Mouse (Mus musculus): ENCODE data around the gene Gnb1l. TPM values are rescaled to one million over a fixed set of nuclear protein-coding genes. Genes with fewer than 3 reads are reported as not detected.

The Gnb1l gene
- total RNA-seq, 1 experiment: 10.9 TPM

DNA sequence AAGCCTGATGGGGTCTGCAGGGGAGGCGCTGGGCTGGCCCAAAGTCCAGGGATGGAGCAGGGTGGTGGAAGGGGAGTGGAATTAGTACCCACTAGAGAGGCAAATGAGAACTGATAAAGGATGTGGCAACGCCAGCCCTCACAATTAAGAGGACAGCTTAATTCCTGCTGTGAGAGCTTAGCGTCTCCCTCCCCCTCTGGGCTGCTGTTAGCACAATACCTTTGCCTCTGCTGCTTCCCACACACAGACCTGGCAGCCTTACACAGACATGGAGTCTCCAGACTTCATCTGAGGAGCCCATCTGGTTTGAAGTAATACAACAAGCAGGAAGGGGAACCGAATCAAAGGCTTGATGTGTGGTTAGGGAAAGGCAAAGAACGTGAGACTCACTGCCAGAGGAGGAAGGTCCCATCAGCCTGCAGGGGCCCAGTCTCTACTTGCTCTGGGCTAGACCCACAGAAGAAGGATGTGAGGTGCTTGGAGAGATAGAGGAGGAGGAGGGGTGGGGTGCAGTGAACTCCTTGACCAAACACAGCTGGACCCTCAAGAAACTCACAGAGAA is 79.2 kb downstream of the Gnb1l start:
- in situ Hi-C loops (cut with MboI; ENCODE audit: low sequenced_read_pairs in 2 of 2, unreplicated experiment in 2 of 2): no loop called here
- DNase-seq (ENCODE audit: low read depth, low spot score): no peak
- Histone ChIP-seq H3K36me3 (ENCODE audit: control insufficient read depth, insufficient read depth, low read length, poor library complexity, severe bottlenecking) (no peaks in the 10 kb centered on the region), H3K9me3 (ENCODE audit: control insufficient read depth, insufficient read depth, low read depth, low read length) (no peaks in the 10 kb centered on the region), H3K9ac (ENCODE audit: insufficient read depth, low read depth, low read length, poor library complexity, severe bottlenecking) (no peak overlapping the region), H3K4me1 (ENCODE audit: control insufficient read depth in 2 of 2, insufficient read depth in 2 of 2, low read length in 2 of 2, poor library complexity in 1 of 2) (no peaks in the 10 kb centered on the region), H3K27ac (ENCODE audit: insufficient read depth, low read depth, low read length, poor library complexity, severe bottlenecking) (no peak overlapping the region), H3K4me3 (ENCODE audit: insufficient read depth in 1 of 2, low read depth in 1 of 2, low read length in 2 of 2, poor library complexity in 1 of 2, severe bottlenecking in 1 of 2) (no peak overlapping the region)
- TF ChIP-seq MAFK (IDR thresholded peaks at IDR 0.05; ENCODE audit: insufficient read depth, low read depth, low read length) (no peak), HCFC1 (IDR thresholded peaks at IDR 0.05; ENCODE audit: borderline replicate concordance, insufficient read depth, low read length) (no peak), ZNF384 (IDR thresholded peaks at IDR 0.05; ENCODE audit: low read depth, low read length) (no peak), CHD2 (IDR thresholded peaks at IDR 0.05; ENCODE audit: low read depth, low read length) (no peak), ZC3H11A (IDR thresholded peaks at IDR 0.05; ENCODE audit: borderline replicate concordance, low read depth, low read length) (no peak)

- DNase-seq (ENCODE audit: low read depth, low spot score): no peak
- in situ Hi-C loops (cut with MboI; ENCODE audit: low sequenced_read_pairs in 2 of 2, unreplicated experiment in 2 of 2): loop anchor here (5.0 to 10.0 kb wide), 2 partner anchors 42 to 776 kb away; partner anchors contain the start of gene Gp1bb (in 1 of the 2)
- no peak overlapping the region for H3K9ac ChIP-seq (ENCODE audit: insufficient read depth, low read depth, low read length, poor library complexity, severe bottlenecking)
- no peak overlapping the region for H3K4me3 ChIP-seq (ENCODE audit: insufficient read depth in 1 of 2, low read depth in 1 of 2, low read length in 2 of 2, poor library complexity in 1 of 2, severe bottlenecking in 1 of 2)
- H3K9me3 ChIP-seq (ENCODE audit: control insufficient read depth, insufficient read depth, low read depth, low read length): no peaks in the 10 kb centered on the region
- no peaks in the 10 kb centered on the region for H3K36me3 ChIP-seq (ENCODE audit: control insufficient read depth, insufficient read depth, low read length, poor library complexity, severe bottlenecking)
- H3K27ac ChIP-seq (ENCODE audit: insufficient read depth, low read depth, low read length, poor library complexity, severe bottlenecking): no peak overlapping the region
- H3K4me1 ChIP-seq (ENCODE audit: control insufficient read depth in 2 of 2, insufficient read depth in 2 of 2, low read length in 2 of 2, poor library complexity in 1 of 2): no peaks in the 10 kb centered on the region
- TF ChIP-seq ZNF384 (IDR thresholded peaks at IDR 0.05; ENCODE audit: low read depth, low read length) (no peak), CHD2 (IDR thresholded peaks at IDR 0.05; ENCODE audit: low read depth, low read length) (no peak), MAFK (IDR thresholded peaks at IDR 0.05; ENCODE audit: insufficient read depth, low read depth, low read length) (no peak), ZC3H11A (IDR thresholded peaks at IDR 0.05; ENCODE audit: borderline replicate concordance, low read depth, low read length) (no peak), HCFC1 (IDR thresholded peaks at IDR 0.05; ENCODE audit: borderline replicate concordance, insufficient read depth, low read length) (no peak)
These were observed 81.9 kb downstream of the Gnb1l start for GRCm38 (mm10) chr16:18580389-18580788.

DNA sequence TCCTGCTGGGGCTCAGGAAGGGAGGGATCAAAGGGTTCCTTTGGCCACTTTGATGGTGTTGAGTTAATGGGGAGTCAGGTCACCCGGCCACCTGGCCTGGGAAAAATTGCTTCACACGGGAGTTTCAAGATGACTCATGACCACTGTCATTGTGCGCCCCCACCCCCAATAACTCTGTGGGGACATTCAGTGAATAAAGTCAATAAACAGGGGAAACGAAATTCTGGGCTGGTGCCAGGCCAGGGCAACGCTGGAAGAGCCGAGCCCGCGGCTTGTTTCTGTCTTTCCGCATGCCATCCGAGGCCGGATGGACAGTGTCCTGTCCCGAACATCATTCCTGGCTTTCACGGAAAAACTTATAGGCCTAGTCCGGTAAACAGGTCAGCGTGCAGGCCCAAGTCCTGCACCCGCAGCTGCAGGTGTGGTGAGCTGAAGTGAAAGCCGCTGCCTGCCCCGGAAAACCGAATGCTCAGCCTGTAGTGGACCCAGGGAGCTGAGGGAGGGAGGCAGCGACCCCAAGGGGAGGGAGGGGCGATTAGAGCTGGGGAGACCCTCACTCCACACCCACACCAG is 82.6 kb downstream of the Gnb1l start:
- no peaks in the 10 kb centered on the region for H3K9me3 ChIP-seq (ENCODE audit: control insufficient read depth, insufficient read depth, low read depth, low read length)
- no peaks in the 10 kb centered on the region for H3K4me1 ChIP-seq (ENCODE audit: control insufficient read depth in 2 of 2, insufficient read depth in 2 of 2, low read length in 2 of 2, poor library complexity in 1 of 2)
- no peak overlapping the region for H3K4me3 ChIP-seq (ENCODE audit: insufficient read depth in 1 of 2, low read depth in 1 of 2, low read length in 2 of 2, poor library complexity in 1 of 2, severe bottlenecking in 1 of 2)
- H3K36me3 ChIP-seq (ENCODE audit: control insufficient read depth, insufficient read depth, low read length, poor library complexity, severe bottlenecking): no peaks in the 10 kb centered on the region
- in situ Hi-C loops (cut with MboI; ENCODE audit: low sequenced_read_pairs in 2 of 2, unreplicated experiment in 2 of 2): loop anchor here (5.0 to 10.0 kb wide), 2 partner anchors 41 to 776 kb away; partner anchors contain the start of gene Gp1bb (in 1 of the 2)
- no peak overlapping the region for H3K27ac ChIP-seq (ENCODE audit: insufficient read depth, low read depth, low read length, poor library complexity, severe bottlenecking)
- no peak for DNase-seq (ENCODE audit: low read depth, low spot score)
- no peak overlapping the region for H3K9ac ChIP-seq (ENCODE audit: insufficient read depth, low read depth, low read length, poor library complexity, severe bottlenecking)
- TF ChIP-seq MAFK (IDR thresholded peaks at IDR 0.05; ENCODE audit: insufficient read depth, low read depth, low read length): no peak
- no peak for TF ChIP-seq ZNF384 (IDR thresholded peaks at IDR 0.05; ENCODE audit: low read depth, low read length)
- no peak for TF ChIP-seq HCFC1 (IDR thresholded peaks at IDR 0.05; ENCODE audit: borderline replicate concordance, insufficient read depth, low read length)
- TF ChIP-seq CHD2 (IDR thresholded peaks at IDR 0.05; ENCODE audit: low read depth, low read length): no peak
- TF ChIP-seq ZC3H11A (IDR thresholded peaks at IDR 0.05; ENCODE audit: borderline replicate concordance, low read depth, low read length): no peak

GRCm38 (mm10) chr16:18581623-18582205 is 83.2 kb downstream of the Gnb1l start:
- Histone ChIP-seq H3K36me3 (ENCODE audit: control insufficient read depth, insufficient read depth, low read length, poor library complexity, severe bottlenecking) (no peaks in the 10 kb centered on the region), H3K4me1 (ENCODE audit: control insufficient read depth in 2 of 2, insufficient read depth in 2 of 2, low read length in 2 of 2, poor library complexity in 1 of 2) (no peaks in the 10 kb centered on the region), H3K9ac (ENCODE audit: insufficient read depth, low read depth, low read length, poor library complexity, severe bottlenecking) (peak overlapping the region; percentile 23), H3K4me3 (ENCODE audit: insufficient read depth in 1 of 2, low read depth in 1 of 2, low read length in 2 of 2, poor library complexity in 1 of 2, severe bottlenecking in 1 of 2) (peak overlapping the region; percentile 47 to 65), H3K9me3 (ENCODE audit: control insufficient read depth, insufficient read depth, low read depth, low read length) (no peaks in the 10 kb centered on the region), H3K27ac (ENCODE audit: insufficient read depth, low read depth, low read length, poor library complexity, severe bottlenecking) (no peak overlapping the region)
- in situ Hi-C loops (cut with MboI; ENCODE audit: low sequenced_read_pairs in 2 of 2, unreplicated experiment in 2 of 2): loop anchor here (5.0 to 10.0 kb wide), 2 partner anchors 41 to 777 kb away; partner anchors contain the start of gene Gp1bb (in 1 of the 2)
- no peak for DNase-seq (ENCODE audit: low read depth, low spot score)
- TF ChIP-seq MAFK (IDR thresholded peaks at IDR 0.05; ENCODE audit: insufficient read depth, low read depth, low read length) (no peak), CHD2 (IDR thresholded peaks at IDR 0.05; ENCODE audit: low read depth, low read length) (no peak)
